Mouse (Mus musculus): Measurements from ENCODE around the gene Amigo3.

Amigo3 gene

DNA sequence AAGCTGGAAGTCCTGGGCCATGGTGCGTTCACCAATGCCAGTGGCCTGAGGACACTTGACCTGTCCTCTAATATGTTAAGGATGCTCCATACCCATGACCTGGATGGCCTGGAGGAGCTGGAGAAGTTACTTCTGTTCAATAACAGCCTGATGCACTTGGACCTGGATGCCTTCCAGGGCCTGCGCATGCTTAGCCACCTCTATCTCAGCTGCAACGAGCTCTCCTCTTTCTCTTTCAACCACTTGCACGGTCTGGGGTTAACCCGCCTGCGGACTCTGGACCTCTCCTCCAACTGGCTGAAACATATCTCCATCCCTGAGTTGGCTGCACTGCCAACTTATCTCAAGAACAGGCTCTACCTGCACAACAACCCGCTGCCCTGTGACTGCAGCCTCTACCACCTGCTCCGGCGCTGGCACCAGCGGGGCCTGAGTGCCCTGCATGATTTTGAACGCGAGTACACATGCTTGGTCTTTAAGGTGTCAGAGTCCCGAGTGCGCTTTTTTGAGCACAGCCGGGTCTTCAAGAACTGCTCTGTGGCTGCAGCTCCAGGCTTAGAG lies 786 bp downstream of the Amigo3 start:
- no peak for DNase-seq

DNA sequence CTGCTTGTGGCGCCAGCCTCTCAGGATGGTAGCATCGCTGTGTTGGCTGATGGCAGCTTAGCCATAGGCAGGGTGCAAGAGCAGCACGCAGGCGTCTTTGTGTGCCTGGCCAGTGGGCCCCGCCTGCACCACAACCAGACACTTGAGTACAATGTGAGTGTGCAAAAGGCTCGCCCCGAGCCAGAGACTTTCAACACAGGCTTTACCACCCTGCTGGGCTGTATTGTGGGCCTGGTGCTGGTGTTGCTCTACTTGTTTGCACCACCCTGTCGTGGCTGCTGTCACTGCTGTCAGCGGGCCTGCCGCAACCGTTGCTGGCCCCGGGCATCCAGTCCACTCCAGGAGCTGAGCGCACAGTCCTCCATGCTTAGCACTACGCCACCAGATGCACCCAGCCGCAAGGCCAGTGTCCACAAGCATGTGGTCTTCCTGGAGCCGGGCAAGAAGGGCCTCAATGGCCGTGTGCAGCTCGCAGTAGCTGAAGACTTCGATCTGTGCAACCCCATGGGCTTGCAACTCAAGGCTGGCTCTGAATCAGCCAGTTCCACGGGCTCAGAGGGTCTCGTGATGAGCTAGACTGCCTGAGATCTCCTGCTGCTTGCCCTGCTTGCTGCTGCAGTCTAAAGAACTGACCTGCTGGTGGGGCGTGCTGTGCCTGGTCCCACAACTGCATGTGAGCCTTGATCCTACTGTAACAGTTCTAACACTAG lies 1.5 kb downstream of the Amigo3 start:
- no peak for DNase-seq

DNA sequence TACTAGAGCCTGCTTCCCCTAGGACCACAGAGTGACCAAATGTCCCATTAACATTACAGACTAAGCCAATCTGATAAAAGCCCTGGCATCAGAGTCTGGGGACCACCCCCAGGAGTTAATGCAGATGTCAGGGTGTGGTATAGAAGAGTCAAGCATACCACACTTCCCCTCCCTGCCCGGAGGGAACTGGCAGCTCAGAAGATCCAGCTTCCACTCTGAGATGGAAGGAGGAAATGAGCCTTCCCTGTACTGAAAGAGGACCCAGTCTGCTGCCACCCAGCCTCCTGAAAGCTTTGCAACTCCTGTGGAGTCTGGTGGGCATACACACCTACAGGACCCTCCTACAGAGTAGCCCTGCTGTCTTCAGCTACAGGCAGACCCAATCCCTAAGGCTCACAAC lies 2.1 kb downstream of the Amigo3 start:
- DNase-seq = no peak

DNA sequence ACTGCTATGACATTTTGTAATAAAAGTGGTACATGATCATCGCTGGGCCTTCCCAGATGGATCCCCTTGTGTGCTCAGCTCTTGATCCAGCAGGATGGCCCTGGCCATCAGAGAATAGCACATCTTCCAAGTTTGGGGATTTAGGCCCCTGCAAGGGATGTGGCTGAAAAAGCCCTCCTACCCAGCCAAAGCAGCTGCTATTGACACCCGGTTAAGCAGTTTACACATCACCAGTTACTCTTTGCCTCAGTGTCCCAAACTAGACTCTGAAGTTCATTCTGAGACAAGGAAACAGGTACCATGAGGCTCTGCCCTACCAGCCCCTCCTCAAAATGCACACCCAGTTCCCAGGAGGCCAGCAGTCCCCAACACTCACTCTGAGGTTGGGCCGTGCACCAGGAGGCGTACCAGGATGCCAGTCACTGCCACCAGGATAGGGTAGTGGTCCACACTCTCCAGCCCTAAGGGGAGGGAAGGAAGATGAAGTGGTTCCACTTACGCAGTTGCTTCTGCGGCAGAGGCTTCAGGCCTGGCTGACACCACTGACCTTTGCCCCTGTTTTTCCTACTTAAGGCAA lies 2.8 kb downstream of the Amigo3 start:
- no peak for DNase-seq

DNA sequence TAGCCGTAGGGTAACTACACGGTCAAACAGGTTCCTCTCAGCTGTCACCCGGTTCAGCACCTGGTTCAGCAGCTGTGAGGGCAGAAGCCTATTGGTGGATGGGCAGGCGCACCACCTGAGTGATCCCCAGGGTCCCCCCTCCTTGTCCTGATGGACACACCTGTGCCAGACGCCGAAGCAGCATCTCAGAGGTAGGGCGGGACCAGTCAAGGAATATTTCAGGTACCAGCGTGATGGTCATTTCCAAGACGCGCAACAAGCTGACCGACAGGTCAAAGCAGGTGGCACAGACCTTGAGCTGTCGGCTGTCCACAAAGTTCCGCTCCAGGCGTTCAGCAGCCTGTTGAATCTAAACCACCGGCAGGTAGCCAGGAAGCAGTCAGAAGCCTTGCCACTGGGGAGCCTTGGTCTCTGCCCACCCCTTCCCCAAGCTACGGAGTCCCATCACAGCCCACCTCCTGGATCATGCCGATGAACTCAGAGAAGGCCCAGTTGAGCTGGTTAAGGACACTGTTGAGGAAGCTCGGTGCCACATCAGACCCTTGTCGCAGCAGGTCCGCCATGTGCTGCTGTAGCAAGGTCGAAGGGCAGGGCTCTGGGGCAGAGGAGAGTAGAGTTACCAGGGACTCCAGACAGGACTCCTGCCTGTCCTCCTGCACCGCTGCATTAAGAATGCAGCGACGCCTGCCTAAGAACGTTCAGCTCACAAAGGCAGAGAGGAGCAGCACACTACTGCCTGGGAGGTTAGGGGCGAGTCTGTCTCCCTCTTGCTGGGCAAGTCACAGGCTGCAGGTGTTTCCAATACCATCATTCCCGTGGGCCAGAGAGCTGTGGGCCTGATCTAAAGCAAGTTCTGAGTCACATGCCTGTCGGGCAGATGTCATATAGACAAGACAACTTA lies 3.7 kb downstream of the Amigo3 start:
- DNase-seq = no peak

DNA sequence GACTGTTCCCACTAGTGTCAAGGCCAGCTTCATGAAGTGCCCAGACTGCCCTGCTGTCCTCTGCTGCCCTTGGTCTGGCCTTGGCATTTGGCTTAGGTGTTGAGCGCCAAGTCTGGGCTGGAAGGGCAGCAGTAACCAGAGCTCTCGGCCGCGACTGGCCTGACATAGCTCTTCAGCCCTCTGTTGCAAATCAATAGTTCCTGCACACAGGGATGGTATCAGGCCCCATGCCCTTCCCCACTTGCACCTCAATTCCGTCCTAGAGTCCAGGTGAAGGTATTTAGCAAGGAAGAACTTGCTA lies 4.3 kb downstream of the Amigo3 start:
- DNase-seq = no peak

DNA sequence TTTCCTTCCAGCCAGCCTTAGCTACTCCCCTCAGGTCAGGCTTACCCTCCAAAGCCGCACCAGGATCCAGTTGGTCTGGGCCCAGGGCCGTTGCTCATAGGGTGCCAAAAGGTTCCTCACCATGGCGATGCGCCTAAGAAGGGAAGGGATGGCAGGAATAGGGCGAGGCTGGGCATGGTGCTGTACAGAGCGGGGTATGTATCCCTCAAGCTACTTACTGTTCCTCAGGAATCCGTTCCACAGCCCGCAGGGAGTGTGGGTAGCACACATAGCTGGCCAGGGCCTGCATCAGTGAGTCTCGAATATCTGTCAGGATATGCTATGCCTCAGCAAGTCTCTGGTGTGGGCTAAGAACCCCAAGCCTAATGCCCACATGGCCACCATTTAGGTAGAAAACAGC lies 5.3 kb downstream of the Amigo3 start:
- DNase-seq = peak; percentile 4

DNA sequence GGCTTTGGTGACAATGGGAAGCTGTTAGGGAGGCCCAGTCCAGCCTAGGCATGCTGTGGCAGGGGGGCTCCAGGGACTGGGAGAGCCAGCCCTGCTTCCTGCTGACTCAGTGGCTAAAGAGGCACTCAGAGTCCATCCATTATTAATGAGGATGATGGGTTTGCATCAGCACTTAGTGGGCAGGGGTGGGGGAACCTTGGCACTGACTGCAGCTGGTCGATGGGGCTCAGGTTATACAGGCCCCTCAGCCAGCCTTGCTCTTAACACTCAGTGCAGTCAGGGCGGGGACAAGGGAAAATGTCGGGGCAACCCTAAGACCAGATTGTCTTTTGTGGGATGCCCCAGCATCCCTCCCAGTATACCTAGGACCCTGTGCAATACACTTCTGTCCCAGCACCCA lies 9.2 kb downstream of the Amigo3 start:
- DNase-seq = no peak

DNA sequence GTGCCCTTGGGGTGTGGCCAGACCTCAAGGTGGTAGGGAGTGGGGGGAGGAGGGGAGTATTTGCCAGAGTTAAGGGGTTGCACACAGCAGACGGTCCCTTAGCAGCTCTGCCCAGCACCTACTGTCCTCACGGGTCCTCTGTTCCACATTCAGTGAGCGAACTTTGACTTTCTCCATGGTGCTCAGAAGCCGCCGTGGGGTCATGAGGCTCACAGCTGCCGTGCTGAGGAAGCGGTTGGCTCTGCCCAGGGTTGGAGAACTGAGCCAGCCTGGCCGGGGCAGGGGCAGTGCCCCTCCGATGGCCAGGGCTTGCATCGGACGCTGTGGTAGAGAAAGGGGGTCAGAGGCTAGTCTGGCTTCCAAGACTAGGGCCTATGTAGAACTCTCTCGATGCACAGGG lies 10.4 kb downstream of the Amigo3 start:
- peak; percentile 2 for DNase-seq

DNA sequence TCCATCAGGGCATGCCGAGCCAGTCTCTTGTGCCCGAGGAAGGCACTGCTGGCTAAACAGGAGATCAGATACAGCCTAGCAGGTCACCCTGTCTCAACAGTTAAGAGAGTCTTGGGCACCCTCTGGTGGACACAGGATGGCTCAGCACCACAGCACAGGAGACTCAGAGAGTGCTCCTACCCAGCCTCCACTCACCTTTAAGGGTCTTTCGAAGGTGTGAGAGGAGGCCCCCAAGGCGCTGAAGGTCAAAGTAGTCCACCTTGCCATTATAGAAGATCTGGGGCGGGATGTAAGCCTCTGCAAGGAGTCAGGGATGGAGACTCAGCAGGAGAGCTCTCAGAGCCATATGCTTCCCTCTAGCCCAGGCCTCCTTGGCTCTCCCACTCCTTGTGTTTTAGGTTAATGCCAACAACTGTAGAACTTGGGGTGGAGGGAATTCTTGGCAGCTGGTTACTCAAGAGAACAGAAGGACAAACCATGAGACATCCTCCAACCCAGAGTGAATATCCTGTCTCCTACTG lies 12.6 kb downstream of the Amigo3 start:
- DNase-seq = peak; percentile 69

DNA sequence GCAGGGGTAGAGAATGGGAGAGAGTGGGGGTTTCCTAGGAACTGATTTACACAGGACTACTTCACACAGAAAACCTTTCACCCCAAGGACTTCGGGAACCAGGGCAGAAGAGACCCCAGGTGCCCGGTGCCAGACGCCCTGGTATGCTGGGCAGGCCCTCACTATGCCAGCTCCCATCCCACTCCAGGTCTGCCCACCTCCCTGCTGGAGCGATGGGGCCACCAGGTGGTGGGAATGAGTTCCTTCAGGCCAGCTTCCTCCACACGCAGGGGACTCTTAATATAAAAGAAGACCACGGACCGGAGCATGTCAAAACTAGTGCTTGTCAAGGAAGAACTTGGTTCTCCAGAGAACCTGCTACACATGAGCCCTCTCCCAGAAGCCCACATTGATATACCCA lies 14.2 kb downstream of the Amigo3 start:
- no peak for DNase-seq

DNA sequence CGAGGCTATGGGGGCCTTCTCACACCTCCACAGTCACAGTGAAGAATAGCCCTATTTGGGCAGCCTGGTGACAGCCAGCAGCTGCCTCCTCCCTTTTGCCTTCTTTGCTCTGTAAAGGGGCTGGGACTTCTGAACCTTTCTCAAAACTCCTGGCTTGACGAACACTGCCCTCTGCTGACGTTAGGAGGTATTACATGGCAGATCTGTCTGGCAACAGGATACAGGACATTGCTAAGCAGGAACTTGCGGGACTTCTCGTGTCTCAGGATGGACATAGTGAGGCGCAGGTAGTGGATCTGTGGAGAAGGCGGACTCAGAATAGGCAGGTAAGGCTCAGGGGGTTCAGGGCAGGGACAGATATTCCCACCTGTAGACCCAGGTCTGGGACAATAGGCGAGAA lies 14.9 kb downstream of the Amigo3 start:
- peak; percentile 79 for DNase-seq

DNA sequence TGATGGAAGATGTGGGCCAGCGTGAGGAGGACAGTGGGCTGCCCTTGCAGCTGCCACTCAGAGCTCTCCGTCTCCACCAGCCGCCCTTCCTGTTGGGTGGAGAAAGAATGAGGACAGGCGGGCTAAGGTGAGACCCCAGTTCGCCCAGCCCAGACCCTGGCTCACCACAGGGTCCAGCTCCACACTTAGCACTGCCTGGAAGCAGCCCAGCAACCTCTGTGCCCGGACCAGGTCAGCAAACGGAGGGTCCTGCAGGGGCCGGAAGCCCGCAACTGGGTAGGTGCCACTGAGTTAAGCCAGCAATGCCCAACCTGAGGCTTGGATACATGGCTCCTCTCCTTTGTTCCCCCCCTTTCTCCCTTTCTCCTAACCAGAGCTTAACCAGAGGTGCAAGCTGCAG lies 16.0 kb downstream of the Amigo3 start:
- no peak for DNase-seq

DNA sequence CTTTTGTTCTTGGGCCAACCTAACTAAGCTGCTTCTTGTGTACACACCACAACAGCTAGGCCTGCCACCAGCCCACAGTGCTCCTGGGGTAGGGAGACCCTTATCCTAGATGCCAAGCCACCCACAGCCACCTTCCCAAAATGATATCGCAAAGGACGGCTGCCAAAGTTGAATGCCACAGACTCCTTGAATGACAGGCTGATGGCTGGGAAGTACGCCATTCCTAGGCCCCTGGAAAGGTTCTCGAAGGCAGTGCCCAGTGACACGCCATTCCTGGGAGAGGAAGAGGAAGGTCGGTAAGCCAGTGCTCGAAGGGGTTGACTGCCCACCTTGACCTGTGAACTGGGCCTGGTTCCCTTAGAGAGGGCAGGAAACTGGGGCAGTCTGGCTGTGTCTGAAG lies 16.6 kb downstream of the Amigo3 start:
- DNase-seq = no peak

DNA sequence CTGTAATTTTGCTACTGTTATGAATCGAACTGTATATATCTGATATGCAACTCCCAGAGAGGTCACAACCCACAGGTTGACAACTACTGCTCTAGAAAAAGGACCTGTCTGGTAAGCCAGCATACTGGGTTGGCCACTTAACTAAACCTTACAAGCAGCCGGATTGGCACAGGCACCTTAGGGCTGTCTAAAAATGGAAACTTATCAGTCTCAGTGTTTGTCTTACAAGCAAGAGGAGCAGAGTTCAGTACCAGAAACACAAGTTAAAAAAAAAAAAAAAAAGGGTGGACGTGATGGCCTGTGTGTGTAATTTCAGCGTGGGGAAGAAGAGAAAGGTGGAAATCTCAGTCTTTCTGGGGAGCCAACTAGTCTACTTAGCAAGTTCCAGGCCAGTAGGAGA lies 18.8 kb downstream of the Amigo3 start:
- no peak for DNase-seq

DNA sequence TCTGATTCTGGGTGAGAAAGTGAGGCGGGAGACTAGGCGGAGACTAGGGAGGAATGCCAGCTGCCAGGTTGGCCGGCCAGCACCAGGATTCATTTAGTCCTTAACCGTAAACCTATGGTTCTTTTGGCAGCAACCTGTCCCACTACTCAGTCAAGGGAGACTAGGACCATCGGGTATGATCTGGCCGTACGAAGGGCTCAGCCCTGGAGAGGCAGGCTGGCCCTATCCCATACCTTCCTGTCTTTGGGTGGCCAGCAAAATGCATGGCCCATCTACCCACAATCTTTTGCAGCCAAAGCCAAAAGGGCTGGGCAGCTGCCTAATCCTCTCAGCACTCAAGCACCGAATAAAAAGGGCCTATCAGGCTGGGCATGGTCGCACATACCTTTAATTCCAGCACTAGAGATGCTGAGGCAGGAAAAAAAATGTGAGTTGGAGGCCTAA lies 19.5 kb downstream of the Amigo3 start:
- DNase-seq = no peak

DNA sequence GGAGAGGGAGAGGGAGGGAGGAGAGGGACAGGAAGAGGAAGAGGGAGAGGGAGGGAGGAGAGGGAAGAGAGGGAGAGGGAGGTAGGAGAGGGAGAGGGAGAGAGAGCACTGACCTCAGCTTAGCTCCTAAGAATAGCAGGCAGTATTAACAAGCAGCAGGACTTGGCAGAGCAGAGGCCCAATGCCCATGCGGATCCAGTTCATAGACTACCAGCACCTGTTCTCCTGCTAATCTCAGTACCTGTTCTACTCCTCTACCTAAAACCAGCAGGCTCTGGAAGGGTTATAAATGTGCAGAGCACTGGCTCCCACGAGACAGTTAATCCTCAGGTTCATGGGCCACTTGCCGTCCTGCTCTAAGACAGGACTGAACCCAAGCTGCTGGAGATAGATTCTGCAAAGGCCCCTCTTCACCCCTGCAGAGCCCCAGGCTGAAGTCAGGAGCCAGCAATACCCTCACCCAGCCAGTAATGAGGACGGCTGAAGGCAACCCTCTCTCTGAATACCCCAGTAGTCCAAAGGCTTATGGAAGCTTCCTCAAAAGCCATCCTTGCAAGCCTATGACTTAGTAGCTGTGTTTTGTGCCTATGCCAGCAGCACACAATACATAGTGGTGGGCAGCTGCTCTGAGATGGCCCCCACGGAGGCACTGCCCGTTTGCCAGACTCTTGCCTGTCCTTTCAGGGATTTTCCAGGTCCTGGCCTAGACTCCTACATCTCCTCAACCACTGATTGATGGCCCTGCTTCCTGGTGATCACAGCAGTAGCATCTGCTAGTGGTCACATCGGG lies 20.4 kb downstream of the Amigo3 start:
- DNase-seq = no peak

DNA sequence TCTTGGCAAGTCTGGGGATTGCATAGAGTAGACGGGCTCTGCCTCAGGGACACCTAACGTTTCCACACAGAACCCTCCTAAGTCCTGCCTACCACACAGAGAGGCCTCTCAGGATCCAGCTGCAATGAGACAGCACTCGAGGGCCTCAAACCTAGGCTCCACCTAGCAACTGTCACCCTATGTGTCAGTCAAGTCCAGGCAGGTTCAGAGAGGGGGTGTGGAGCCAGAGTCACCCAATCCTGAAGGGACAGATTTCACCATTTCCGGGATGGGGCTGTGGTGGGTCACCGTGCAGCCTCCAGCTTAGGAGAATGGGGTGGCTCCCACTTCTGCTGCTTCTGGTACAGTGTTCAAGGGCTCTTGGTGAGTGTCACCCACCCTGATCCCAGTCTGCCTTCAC lies 27.2 kb downstream of the Amigo3 start, which contains the start of gene Mst1:
Gene Mst1 (plus strand): TSS at position 269 of the 400 bp plus-strand sequence.
- DNase-seq = no peak

DNA sequence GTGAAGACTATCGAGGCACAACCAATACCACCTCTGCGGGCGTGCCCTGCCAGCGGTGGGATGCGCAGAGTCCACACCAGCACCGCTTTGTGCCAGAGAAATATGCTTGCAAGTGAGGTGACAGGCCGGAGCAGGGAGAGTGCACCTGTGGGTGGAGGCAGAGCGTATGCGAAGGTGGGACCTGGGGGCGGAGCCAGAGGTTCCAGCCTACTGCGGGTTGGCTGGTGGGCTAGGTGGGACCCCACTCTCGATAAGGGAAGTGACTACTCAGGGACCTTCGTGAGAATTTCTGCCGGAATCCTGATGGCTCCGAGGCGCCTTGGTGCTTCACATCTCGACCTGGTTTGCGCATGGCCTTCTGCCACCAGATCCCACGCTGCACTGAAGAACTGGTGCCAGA lies 29.6 kb downstream of the Amigo3 start:
- DNase-seq = no peak

DNA sequence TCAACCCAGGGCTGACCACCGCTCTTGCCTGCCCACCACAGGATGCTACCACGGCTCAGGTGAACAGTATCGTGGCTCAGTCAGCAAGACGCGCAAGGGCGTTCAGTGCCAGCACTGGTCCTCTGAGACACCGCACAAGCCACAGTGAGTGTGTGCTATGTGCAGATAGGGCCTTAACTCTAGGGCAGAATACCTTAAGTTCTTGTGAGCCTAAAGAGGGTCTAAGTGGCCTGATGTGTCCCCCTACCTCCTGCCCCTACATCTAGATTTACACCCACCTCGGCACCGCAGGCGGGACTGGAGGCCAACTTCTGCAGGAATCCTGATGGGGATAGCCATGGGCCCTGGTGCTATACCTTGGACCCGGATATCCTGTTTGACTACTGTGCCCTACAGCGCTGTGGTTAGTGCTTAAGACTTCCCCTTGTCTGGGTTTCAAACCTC lies 30.1 kb downstream of the Amigo3 start, which contains the start of gene Rnf123:
Gene Rnf123 (minus strand): TSS at position 359 of the 444 bp plus-strand sequence.
- no peak for DNase-seq

DNA sequence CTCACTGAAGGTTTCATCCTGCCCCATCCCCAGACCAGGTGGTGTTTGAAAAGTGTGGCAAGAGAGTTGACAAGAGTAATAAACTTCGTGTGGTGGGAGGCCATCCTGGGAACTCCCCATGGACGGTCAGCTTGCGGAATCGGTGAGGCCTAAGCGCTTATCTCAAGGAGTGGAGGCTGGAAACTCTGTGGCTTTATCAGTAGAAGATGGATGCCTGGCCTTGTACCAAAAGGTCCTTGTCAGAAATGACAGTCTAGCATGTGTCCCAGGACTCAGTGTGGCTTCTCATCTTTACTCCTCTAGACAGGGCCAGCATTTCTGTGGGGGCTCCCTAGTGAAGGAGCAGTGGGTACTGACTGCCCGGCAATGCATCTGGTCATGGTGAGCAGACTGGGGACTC lies 30.6 kb downstream of the Amigo3 start:
- DNase-seq = no peak

DNA sequence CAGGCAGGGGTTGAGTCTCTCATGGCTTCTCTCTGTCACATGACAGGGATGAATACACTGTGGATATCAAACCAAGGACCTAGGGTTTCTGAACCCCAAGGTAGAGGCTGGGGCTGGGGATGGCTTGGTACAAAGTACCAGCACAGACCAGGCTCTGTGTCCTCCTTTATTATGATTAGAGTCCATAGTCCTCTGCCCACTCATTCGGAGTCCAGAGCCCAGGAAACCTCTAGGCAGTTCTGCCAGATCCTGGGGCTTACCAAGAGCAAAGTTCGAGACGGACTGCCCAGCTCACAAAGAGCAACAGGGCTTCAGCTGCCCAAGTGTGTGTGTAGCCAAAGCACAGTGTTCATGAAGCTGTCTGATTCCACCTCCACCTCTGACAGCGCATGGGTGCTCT lies 32.3 kb downstream of the Amigo3 start:
- no peak for DNase-seq

Measured in right cerebral cortex, postnatal 14 days (tissue).